Mouse (Mus musculus) layer of hippocampus, adult 2 months (tissue): ENCODE results near the gene Ptcra. TPM values are rescaled to one million over a fixed set of nuclear protein-coding genes. Genes with fewer than 3 reads are reported as not detected.
"Not testable (repeated sequence)": the region's sequence is repeated elsewhere in the genome, so short reads cannot be mapped to it uniquely, and the experiment has no call there.

ENCODE experiments used
- DNase-seq, 2 experiments: peaks; one replicate each; pipeline ENCODE4 v3.0.0; 2022; ENCODE audit warnings: low spot score in 2 of 2
- H3K27ac ChIP-seq: fragments of 200-600 bp; 2 replicates; pipeline ENCODE4 v1.8.1; 2022
- H3K4me3 ChIP-seq: fragments of 200-600 bp; 2 replicates; pipeline ENCODE4 v1.8.1; 2022; ENCODE audit warnings: mild to moderate bottlenecking
- CTCF ChIP-seq: fragments of 200-600 bp; conservative IDR thresholded peaks from 2 replicates; pipeline ENCODE4 v1.8.1; 2022; ENCODE audit warnings: antibody characterized with exemption, mild to moderate bottlenecking, moderate library complexity
- long read RNA-seq, 2 experiments: library from polyadenylated mRNA; stranded (forward); transcript quantifications; one replicate each; pipeline ENCODE4 v2.0.0; 2021; ENCODE audit warnings: borderline mapping rate in 2 of 2
- total RNA-seq, 2 experiments: library from RNA; stranded (reverse); gene quantifications; 2 replicates each; pipeline ENCODE4 v1.2.3; 2021

The Ptcra gene
- not detected for total RNA-seq
- long read RNA-seq, experiment 1 = 0 reads
- long read RNA-seq, experiment 2 = 0 reads

DNA sequence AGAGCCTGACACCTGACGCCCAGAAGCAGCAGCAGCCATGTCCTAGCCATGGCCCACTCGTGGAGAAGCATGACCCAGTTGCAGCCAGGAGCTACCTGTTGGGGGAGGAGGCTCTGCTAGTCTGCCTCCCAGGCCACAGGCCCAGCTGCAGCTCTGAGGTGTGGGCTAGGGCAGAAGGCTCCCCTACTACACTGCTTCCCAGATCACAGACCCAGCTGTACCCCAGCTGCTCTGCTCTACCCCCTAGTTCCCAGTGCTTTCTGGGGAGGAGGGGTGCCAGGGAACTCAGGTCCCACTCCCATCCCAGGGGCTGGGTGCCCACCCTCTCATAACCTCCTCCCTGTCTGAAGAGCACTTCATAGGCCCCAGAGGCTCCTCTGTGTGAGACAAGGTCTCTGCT is at the start of gene Ptcra:
Gene Ptcra, minus strand, starts transcription at position 169 of the 400 bp plus-strand sequence.
- TF ChIP-seq CTCF = no peak
- no peak within 1 kb of the TSS for H3K4me3 ChIP-seq
- DNase-seq = no peak
- peak within 1 kb of the TSS; percentile 88 for H3K27ac ChIP-seq

DNA sequence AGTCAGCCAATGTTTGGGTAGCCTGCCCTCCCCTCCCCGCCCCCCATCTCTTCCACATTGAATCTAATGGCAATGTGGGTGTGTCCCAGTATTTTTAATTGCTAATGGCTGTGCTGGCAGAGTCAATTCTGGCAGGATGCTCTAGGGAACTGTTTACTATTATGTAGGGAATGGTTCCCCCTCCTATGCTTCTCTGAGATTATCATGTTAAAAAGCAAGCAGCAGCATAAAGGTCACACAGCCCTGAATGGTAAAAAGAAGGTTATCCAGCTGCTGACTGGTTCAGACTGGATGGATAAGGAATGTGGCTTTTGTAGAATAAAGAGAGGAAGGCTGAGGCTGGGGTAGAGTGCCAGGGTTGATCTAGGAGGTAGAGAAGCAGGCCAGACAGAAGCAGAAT is 48.9 kb upstream of the Ptcra start:
- no peak for TF ChIP-seq CTCF

DNA sequence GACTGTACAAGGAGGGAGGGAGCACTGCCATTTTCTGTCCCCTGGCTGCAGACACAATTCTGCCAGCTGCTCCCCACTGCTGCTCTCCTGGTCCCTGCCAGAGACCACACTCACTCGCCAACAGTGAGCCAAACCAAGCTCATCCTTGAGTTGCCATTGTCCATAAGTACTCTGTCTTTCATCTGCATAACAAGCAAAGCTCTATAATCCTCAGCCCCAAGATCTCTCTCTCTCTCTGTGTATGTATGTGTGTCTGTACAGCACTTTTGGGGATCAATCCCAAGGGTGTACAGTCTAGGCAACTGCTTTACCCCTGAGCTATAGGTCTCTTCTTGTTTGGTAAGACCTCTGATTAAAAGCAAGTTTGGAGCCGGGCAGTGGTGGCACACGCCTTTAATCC is 47.2 kb upstream of the Ptcra start:
- Histone ChIP-seq H3K27ac (no peak overlapping the region), H3K4me3 (no peak overlapping the region)
- no peak for TF ChIP-seq CTCF
- no peak for DNase-seq

More for the DNA sequence above, 48.9 kb upstream of the Ptcra start:
- Histone ChIP-seq H3K27ac (no peak overlapping the region), H3K4me3 (no peak overlapping the region)
- no peak for DNase-seq

DNA sequence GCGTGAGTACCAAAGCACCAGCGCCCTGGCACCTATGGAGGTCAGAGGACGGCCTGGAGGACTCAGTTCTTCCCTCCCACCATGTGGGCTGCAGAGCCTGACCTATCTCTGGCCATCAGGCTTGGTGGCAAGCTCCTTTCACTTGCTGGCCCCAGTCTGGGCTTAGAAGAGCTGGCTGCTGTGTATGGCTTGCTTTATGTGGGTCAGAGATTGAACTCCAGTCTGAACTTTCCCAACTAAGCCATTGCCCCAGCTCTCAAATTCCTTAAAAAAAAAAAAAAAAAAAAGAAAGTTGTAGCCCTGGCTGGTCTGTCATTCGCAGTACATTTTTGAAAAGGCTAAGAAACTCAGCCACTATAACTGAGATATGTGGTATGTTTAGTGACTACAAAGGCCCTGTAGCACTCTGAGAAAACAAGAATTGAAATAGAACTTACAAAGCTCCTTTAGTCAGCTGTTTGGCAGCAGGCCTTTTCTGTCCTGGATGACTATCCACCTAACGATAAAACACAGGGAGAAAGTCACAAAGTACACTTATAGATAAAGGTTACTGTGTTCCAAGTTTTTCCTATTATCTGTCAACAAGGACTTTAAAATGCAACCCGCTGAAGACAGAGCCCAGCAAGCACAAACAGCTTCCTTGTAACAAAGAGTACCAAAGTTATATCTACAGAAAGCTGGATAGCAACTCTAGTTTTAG is 45.8 kb upstream of the Ptcra start:
- DNase-seq = no peak

GRCm38 (mm10) chr17:46808376-46808775 is 44.9 kb upstream of the Ptcra start:
- no peak for TF ChIP-seq CTCF
- H3K4me3 ChIP-seq = no peak overlapping the region
- no peak for DNase-seq
- no peak overlapping the region for H3K27ac ChIP-seq

More for the DNA sequence above, 45.8 kb upstream of the Ptcra start:
- Histone ChIP-seq H3K27ac (peak overlapping the region; percentile 14; the same call in 1 of the 2 replicates), H3K4me3 (no peak overlapping the region)
- TF ChIP-seq CTCF = no peak

GRCm38 (mm10) chr17:46801761-46802160 is 38.2 kb upstream of the Ptcra start:
- TF ChIP-seq CTCF = no peak
- no peak for DNase-seq
- H3K4me3 ChIP-seq = no peak overlapping the region
- H3K27ac ChIP-seq = no peak overlapping the region

- TF ChIP-seq CTCF = no peak
Measured at GRCm38 (mm10) chr17:46799680-46800079, 36.2 kb upstream of the Ptcra start.

DNA sequence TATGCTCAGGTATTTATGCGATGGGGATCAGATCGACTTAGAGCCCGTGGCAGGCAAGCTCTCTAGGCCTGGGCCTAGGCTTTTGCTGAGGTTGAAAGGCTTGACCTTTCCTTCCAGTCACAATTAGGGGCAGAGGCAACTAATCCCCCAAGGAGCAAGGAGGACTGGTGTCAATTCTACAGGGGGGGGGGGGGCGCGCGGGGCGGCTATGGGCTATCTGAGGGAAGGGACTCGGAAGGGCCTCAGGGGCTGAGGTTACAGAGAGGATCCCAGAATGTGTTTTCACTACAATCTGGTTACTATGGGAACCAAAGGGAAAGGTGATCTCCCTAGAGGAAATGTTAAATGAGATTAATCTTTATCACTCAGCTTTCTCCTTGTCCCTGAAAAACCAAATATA is 33.9 kb upstream of the Ptcra start:
- no peak overlapping the region for H3K27ac ChIP-seq
- no peak overlapping the region for H3K4me3 ChIP-seq
- TF ChIP-seq CTCF = no peak
- no peak for DNase-seq

More at GRCm38 (mm10) chr17:46799680-46800079, 36.2 kb upstream of the Ptcra start:
- DNase-seq = no peak
- H3K27ac ChIP-seq = no peak overlapping the region
- no peak overlapping the region for H3K4me3 ChIP-seq

DNA sequence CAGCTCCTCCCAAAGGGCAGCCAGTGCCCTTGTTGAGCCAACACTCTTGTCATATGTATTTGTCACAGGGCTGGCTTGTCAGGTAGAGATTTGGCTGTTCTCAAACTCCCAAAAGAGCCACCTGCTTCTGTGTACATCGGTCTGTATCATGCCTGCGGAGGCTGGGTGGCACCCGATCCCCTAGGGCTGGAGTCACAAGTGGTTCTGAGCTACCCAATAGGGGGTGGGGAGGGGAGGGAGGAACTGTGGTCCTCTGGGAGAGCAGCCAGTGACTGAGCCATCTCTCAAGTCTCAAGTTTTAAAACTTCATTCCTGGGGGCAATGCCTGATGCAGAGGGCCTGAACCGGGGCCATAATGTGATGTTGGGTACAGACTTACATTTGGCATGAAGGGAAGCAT is 33.2 kb upstream of the Ptcra start:
- DNase-seq = no peak
- H3K4me3 ChIP-seq = no peak overlapping the region
- no peak for TF ChIP-seq CTCF
- H3K27ac ChIP-seq = no peak overlapping the region

DNA sequence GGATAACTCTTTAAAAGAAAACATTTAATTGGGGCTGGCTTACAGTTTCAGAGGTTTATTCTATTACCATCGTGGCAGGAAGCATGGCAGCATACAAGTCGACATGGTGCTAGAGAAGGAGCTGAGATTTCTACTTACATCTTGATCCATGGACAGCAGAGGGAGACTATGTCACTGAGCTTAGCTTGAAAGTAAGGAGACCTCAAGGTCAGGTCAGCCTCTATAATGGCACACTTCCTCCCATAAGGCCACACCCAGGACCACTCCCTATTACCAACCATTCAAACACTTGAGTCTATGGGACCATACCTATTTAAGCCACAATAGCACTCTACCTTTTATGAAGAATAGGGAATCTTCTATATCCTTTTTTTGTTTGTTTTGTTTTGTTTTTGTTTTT is 29.5 kb upstream of the Ptcra start:
- no peak for DNase-seq
- no peak overlapping the region for H3K4me3 ChIP-seq
- H3K27ac ChIP-seq = no peak overlapping the region
- no peak for TF ChIP-seq CTCF

DNA sequence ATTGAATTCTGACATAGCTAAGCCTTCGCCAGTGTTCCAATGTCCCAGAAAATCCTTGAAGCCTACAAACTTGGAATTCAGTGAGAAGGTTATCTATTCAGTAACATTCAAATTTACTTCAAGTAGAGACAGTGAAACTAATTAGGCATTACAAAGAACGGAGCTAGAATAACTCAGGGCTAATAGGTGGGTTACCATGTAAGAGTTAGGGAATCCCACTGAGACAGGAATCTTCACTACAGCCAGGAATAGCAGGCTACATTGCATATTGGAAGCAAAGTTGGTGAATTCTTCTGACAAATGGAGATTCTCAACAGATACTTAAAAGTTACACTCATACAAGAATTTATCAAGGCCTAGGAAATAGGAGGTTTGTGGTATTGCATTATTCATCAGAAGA is 24.5 kb upstream of the Ptcra start:
- not testable (repeated sequence) for DNase-seq, H3K27ac ChIP-seq, H3K4me3 ChIP-seq

DNA sequence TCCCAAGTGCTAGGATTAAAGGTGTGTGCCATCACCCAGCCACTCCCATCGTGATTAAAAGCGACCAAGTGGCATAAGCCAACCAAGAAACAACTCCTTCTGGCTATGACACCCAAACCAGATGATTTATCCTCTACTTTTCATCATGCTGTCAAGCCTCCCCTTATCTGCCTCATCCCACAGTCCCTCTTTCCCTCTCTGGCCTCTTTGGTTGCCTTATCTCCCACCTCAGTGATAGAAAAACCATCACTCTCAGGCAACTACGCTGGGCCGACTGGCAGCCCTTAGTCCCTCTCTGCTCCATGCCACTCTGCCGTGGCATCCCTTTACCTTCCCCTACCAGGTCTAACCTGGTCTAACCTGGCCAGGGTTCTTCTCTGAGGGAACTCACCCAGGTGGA is 23.4 kb upstream of the Ptcra start:
- no peak for TF ChIP-seq CTCF
- Histone ChIP-seq H3K27ac (no peak overlapping the region), H3K4me3 (no peak overlapping the region)
- no peak for DNase-seq

DNA sequence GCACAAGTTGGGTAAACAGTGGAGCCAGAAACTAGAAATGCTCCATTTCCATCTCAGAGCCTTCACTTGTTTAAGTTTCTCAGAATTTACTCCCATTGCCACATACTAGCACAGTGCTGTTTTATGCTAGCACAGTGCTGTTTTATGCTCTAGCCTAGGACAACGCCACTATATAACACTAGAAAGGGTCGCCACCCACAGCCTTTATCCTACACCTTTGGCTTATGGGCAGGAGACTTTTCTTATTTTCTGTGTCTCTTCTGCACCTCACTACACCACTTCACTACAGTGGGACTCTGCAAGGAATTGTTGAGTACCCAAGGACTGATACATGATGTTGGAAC is 19.7 kb upstream of the Ptcra start:
- Histone ChIP-seq H3K27ac (peak overlapping the region; percentile 90), H3K4me3 (peak overlapping the region; percentile 92)
- TF ChIP-seq CTCF = no peak
- no peak for DNase-seq
